Mouse (Mus musculus) hindbrain, embryonic 15.5 days (tissue): Measurements from ENCODE around the gene Abcc5. TPM values are rescaled to one million over a fixed set of nuclear protein-coding genes. Genes with fewer than 3 reads are reported as not detected.

Experiments used
- ATAC-seq: fragments of 200-750 bp; cut with Nextera tagmentation; 2 replicates; pipeline ENCODE4 v1.8.0; 2017; ENCODE audit warnings: low read depth, moderate number of reproducible peaks, moderate TSS enrichment; ENCODE audit not compliant: low FRiP score
- H3K27ac ChIP-seq: fragments of 300-500 bp; sonication (generic); replicated peaks from 2 replicates; pipeline ENCODE4 v1.5.1; 2015; ENCODE audit warnings: mild to moderate bottlenecking, inconsistent platforms
- H3K27me3 ChIP-seq: fragments of 300-500 bp; sonication (generic); 2 replicates; pipeline ENCODE4 v1.6.1; 2015; ENCODE audit warnings: control low read depth, inconsistent platforms
- H3K36me3 ChIP-seq: fragments of 300-500 bp; sonication (generic); 2 replicates; pipeline ENCODE4 v1.6.1; 2015; ENCODE audit warnings: control low read depth, inconsistent platforms
- H3K4me1 ChIP-seq: fragments of 300-500 bp; sonication (generic); replicated peaks from 2 replicates; pipeline ENCODE4 v1.6.1; 2015; ENCODE audit warnings: control low read depth, inconsistent platforms
- H3K4me2 ChIP-seq: fragments of 300-500 bp; sonication (generic); 2 replicates; pipeline ENCODE4 v1.6.1; 2015; ENCODE audit warnings: moderate library complexity, mild to moderate bottlenecking, inconsistent platforms
- H3K4me3 ChIP-seq: fragments of 300-500 bp; sonication (generic); 2 replicates; pipeline ENCODE4 v1.5.1; 2015; ENCODE audit warnings: mild to moderate bottlenecking, inconsistent platforms
- H3K9ac ChIP-seq: fragments of 300-500 bp; sonication (generic); 2 replicates; pipeline ENCODE4 v1.6.1; 2015; ENCODE audit warnings: inconsistent platforms
- H3K9me3 ChIP-seq: fragments of 300-500 bp; sonication (generic); 2 replicates; pipeline ENCODE4 v1.6.1; 2016; ENCODE audit warnings: control low read depth, inconsistent platforms
- WGBS: fragments of 180-500 bp; shearing (Covaris S2); methylation state at CpG from one replicate; pipeline ENCODE4 v1.1.7; 2015; 5-methylcytosine and 5-hydroxymethylcytosine counted together
- polyA plus RNA-seq: library from polyadenylated mRNA; unstranded; fragments of >200 nt; fragmentation: Nextera tagmentation; extraction: Ambion mirVana; gene quantifications from 2 replicates; pipeline ENCODE4 v1.2.1, GENCODE M21; 2015

Abcc5 gene
- polyA plus RNA-seq, 1 experiment from 2014 or later = 143 TPM

DNA sequence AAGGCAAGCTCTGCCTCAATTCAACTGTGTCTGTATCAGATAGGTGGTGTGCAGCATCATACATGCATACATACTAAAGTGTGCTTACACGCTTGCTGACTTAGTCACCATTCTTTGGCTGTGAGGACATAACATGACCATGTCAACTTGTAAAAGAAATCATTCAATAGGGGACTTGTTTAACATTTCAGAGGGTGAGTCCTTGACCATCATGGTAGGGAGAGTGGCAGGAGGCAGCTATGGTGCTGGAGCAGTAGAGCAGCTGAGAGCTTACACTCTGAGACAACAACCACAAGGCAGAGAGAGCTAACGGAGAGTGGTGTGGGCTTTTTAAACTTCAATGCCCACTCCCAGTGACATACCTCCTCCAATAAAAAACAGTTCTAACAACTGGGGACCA, 9.9 kb downstream of the Abcc5 start:
- Histone ChIP-seq H3K9me3 (no peaks in the 10 kb centered on the region), H3K4me1 (no peaks in the 10 kb centered on the region), H3K36me3 (peaks cover 20% of the 10 kb centered on the region), H3K9ac (no peak overlapping the region), H3K27me3 (no peaks in the 10 kb centered on the region), H3K27ac (no peak overlapping the region), H3K4me2 (no peak overlapping the region), H3K4me3 (no peak overlapping the region)
- no peak for ATAC-seq
- 96% methylated on average over 2 of the region's 2 CpGs for WGBS

DNA sequence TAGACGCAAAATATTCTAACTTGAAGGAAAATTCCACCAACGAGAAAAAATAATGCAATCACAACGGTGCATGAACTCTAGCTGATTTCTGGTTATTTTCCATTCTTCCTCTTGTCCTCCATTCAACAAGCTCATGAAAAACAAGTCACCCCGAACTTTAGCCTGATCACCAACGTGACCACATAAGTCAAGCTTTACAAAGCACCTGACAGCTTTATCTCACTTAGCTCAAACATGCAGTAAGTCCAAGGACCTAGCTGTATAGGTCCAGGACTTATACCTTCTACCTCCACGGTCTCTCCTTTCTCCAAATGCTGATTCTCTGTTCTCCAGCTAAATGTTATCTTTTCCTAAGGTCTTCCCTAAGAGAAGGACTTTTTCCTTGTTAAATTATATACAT, 10.4 kb downstream of the Abcc5 start:
- Histone ChIP-seq H3K27ac (no peak overlapping the region), H3K4me2 (no peak overlapping the region), H3K4me1 (no peaks in the 10 kb centered on the region), H3K4me3 (no peak overlapping the region), H3K9me3 (no peaks in the 10 kb centered on the region), H3K36me3 (peaks cover 16% of the 10 kb centered on the region), H3K27me3 (no peaks in the 10 kb centered on the region), H3K9ac (no peak overlapping the region)
- no peak for ATAC-seq
- WGBS = 90% methylated on average over 6 of the region's 6 CpGs

DNA sequence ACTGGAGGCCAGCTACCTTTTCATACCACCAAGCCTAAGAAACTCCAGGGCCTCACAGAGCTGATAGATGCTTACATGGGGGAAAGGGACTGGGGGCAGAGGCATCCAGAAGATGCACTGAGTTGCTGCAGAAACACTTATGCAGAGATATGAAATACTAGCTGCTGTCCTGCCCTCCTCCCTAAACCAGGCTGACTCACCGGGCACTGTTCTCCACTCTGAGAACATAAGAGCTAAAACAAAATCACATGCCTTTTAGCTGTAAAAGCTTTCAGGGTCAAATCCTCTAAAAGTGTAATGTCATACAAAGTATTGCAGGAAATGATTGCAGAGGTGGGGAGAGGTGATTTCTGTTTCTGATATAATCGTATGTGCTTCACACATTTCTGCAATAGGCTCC, 11.0 kb downstream of the Abcc5 start:
- Histone ChIP-seq H3K36me3 (peaks cover 12% of the 10 kb centered on the region), H3K27ac (no peak overlapping the region), H3K4me3 (no peak overlapping the region), H3K9me3 (no peaks in the 10 kb centered on the region), H3K4me1 (no peaks in the 10 kb centered on the region), H3K4me2 (no peak overlapping the region), H3K9ac (no peak overlapping the region), H3K27me3 (no peaks in the 10 kb centered on the region)
- no peak for ATAC-seq
- WGBS = 91% methylated on average over 2 of the region's 2 CpGs

DNA sequence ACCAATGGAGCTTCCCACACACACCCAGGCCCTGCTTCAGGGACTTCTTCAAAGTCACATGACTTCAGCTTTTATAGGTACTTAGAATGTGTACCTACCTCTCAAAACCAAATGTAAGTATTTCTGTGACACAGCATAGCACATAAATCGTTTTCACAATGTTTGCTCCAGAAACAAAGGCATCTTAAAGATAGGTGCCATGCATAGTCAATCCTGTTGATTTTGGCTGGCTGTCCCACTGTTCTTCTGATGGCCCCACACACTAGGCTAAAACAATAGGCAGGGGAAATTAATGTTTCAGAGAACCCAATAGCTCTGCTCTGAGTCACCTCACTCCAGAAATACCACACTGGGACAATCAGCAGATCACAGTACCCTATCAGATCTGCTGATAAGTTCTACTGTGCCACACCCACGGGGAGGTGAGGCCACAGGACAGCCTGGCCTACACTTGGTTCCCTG, 12.3 kb downstream of the Abcc5 start:
- H3K27ac ChIP-seq = no peak overlapping the region
- 97% methylated on average over 2 of the region's 2 CpGs for WGBS
- no peak overlapping the region for H3K4me2 ChIP-seq
- no peaks in the 10 kb centered on the region for H3K9me3 ChIP-seq
- no peak for ATAC-seq
- H3K4me3 ChIP-seq = no peak overlapping the region
- H3K27me3 ChIP-seq = no peaks in the 10 kb centered on the region
- H3K36me3 ChIP-seq = peaks cover 8% of the 10 kb centered on the region; the same call in 1 of the 2 replicates
- H3K9ac ChIP-seq = no peak overlapping the region
- no peaks in the 10 kb centered on the region for H3K4me1 ChIP-seq

DNA sequence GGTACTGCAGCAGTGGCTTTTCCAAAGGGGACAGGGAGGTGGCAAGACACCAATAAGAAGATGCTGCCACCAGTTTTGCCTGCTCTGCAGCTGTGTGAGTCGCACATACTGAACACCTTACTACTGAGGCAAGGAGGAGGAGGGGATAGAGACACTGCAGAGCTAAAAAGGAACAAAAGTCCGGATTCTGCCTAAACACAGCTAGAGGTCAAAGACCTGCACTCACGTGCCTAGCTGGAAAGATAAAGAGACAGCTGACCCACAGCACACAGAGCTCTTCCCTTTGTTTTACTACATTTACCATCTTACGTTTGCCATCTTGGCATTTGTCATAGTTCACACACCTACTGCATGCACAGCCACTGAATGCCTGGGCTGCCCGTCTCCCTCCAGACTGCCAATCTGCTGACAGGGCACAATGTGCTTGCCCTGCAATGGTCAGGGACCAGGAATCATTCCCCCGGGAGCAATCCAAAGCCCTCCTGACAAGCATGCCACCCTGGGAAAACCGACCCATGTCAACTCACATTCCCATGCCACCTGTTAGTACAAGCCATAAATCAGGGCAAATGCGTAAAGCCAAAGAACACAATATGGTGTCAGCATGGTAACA, 14.1 kb downstream of the Abcc5 start:
- WGBS = 77% methylated on average over 8 of the region's 8 CpGs
- Histone ChIP-seq H3K27ac (no peak overlapping the region), H3K4me3 (no peak overlapping the region), H3K9me3 (no peaks in the 10 kb centered on the region), H3K27me3 (no peaks in the 10 kb centered on the region), H3K36me3 (0 out of 2 replicates have a peak, but pooled peaks cover 3% of the 10 kb centered on the region), H3K9ac (no peak overlapping the region), H3K4me2 (no peak overlapping the region), H3K4me1 (no peaks in the 10 kb centered on the region)
- no peak for ATAC-seq

DNA sequence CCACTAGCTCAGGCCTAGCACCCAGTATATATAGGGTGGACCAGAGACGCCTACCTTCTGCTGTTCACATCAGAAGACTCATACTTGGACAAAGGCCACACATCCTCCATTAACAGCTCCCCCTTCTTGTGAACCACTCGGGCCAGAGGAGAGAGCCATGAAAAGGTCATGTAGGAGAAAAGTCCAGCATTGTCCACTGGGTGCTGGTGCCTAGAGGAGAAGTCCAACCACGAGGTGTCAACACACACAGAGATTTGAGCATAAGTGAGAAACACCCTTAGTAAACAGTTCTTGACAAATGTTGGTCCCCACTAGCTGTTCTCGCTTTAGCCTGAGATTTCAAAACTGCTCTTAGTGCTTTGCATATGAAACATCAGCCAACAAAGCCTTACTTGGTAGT, 20.9 kb downstream of the Abcc5 start:
- no peak overlapping the region for H3K9ac ChIP-seq
- H3K4me2 ChIP-seq = no peak overlapping the region
- peaks cover 35% of the 10 kb centered on the region for H3K36me3 ChIP-seq
- H3K4me3 ChIP-seq = no peak overlapping the region
- 91% methylated on average over 4 of the region's 4 CpGs for WGBS
- H3K27ac ChIP-seq = no peak overlapping the region
- H3K9me3 ChIP-seq = no peaks in the 10 kb centered on the region
- H3K27me3 ChIP-seq = no peaks in the 10 kb centered on the region
- no peaks in the 10 kb centered on the region for H3K4me1 ChIP-seq
- no peak for ATAC-seq

DNA sequence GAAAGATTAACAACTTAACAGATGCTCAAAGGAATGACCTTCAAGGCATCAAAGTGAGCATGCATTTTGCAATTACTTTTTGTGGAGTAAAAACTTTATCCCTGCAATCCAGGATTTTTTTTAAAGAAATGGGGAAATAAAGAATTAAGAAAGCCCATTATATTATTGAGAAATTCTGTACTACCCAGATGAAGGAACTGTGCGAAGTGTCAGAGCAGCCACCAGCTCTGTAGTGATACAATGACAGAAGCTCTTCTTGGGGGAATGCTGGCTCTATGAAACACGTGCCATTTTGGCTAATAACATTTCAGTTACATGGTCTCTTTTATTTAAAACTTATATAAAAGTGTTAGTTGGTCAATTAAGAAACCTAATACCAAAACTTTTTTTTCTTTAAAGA, 22.9 kb downstream of the Abcc5 start:
- H3K4me3 ChIP-seq = no peak overlapping the region
- H3K27ac ChIP-seq = no peak overlapping the region
- ATAC-seq = no peak
- H3K4me1 ChIP-seq = no peaks in the 10 kb centered on the region
- WGBS = 91% methylated on average over 2 of the region's 2 CpGs
- H3K27me3 ChIP-seq = no peaks in the 10 kb centered on the region
- no peak overlapping the region for H3K9ac ChIP-seq
- no peaks in the 10 kb centered on the region for H3K9me3 ChIP-seq
- H3K36me3 ChIP-seq = peaks cover 51% of the 10 kb centered on the region
- no peak overlapping the region for H3K4me2 ChIP-seq

DNA sequence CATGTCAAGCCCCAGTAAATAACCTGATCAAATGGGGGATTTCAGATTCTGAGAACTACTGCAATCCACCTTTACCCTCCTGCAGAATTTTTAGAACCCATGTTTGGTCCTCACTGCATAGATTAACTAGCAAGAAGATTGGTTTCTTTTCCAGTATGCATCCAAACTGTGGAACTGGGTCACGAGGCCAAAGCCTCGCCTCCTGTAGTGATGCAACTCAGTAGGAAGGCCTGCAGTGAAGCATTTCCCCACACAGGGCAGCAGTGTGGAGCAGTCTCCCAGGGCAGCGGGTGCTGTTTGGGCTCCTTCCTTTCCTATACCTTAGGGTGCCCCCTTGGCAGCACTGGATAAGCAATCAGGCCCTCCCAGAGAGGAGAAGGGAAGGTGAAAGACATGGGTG, 24.6 kb downstream of the Abcc5 start:
- Histone ChIP-seq H3K4me2 (no peak overlapping the region), H3K9ac (no peak overlapping the region), H3K36me3 (peaks cover 56% of the 10 kb centered on the region), H3K9me3 (no peaks in the 10 kb centered on the region), H3K4me3 (no peak overlapping the region), H3K27ac (no peak overlapping the region), H3K27me3 (no peaks in the 10 kb centered on the region), H3K4me1 (no peaks in the 10 kb centered on the region)
- ATAC-seq = no peak
- WGBS = 88% methylated on average over 3 of the region's 3 CpGs

DNA sequence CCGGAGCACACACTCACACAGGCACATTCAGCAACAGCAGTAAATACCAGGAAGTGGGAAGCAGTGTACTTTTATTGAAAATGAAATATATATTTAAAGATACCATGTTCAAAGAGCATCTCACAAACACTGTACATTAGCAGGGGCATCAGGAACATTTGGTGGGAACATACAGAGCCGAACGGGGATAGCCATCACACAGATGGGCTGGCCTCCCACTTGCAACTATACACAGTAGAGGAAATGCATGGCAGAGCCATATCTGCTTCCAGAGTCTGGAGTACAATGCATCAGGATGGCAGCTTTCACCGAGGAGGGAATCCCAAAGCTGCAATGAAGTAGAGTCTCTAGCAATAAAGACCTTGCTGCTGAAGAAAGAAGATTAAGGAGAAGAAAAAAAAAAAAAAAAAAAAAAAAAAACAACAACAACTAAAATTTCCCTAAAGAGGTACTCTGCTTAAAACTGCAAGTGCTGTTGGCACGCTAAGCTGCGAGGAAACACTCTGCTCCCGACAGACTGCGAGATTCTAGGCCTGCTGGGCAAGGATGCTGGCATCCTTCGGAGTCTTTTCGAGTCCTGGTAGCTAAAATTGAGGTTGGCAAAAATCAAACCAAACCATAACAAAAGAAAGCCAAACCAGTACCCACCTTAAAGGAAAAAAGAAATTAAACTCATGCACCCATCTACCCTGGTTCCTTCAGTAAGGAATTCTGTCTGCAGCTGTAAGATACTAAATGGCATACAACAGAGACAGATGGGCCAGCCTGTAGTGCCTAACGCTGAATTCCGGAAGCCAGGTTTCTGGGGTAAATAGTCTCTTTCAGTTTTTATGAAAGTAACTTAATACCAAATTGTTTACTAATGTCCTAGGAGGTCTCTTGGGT, 25.2 kb downstream of the Abcc5 start:
- peaks cover 62% of the 10 kb centered on the region for H3K36me3 ChIP-seq
- H3K4me3 ChIP-seq = no peak overlapping the region
- H3K9me3 ChIP-seq = no peaks in the 10 kb centered on the region
- no peak overlapping the region for H3K9ac ChIP-seq
- H3K27ac ChIP-seq = no peak overlapping the region
- no peaks in the 10 kb centered on the region for H3K27me3 ChIP-seq
- WGBS = 90% methylated on average over 12 of the region's 12 CpGs
- H3K4me2 ChIP-seq = no peak overlapping the region
- no peaks in the 10 kb centered on the region for H3K4me1 ChIP-seq
- no peak for ATAC-seq

DNA sequence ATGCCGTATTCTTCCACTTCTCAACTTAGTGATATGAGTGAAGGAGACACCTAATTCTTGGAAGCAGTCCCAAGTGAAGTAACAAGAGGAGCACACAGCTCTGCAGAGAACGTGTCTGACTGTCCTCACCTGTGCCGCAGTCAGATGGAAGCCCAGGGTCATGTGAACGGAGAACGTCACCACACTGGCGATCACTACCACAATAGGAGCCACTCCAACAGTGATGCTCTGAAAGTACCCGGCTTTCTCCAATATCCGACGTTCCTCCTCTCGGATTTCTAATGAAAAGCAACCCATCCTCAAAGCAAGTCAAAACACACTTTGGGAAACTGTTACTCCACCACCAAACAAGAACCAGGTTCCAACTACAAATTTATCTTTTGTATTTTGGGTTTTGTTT, 29.3 kb downstream of the Abcc5 start:
- Histone ChIP-seq H3K4me2 (no peak overlapping the region), H3K9me3 (no peaks in the 10 kb centered on the region), H3K9ac (no peak overlapping the region), H3K27me3 (no peaks in the 10 kb centered on the region), H3K4me3 (no peak overlapping the region), H3K27ac (no peak overlapping the region), H3K36me3 (peaks cover 72% of the 10 kb centered on the region), H3K4me1 (no peaks in the 10 kb centered on the region)
- 94% methylated on average over 10 of the region's 10 CpGs for WGBS
- no peak for ATAC-seq

DNA sequence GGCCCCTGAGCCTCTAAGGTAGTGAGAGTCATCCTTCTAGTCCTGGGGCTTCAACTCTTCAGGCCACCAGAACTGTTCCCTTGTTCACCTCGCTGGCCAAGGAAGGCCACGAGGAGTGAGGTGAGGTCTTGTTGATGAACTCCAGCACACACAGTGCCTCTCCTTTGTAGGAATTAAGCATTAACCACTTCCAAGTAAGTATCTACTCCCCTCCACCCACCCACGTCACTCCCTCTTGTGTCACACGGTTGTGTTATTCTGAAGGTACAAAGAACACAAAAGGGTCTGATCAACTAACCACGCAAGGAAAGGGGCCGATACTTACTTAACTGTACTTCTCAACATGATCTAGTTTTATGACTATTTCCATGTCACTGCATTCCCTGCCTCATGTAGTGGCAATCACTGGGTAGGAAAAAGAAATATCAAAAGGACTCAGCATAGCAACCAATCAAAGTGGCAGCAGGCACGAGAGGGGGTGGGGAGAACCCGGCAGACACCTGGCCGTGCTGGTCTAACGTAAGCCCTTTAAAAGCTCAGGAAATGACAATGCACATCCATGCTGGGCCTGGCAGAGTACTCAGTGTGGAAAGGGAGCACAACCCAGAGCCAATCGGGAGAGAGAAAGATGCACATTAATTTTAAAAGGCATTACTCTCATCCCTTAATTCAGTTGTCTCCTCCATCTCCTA, 30.8 kb downstream of the Abcc5 start:
- H3K36me3 ChIP-seq = peaks cover 76% of the 10 kb centered on the region
- WGBS = 90% methylated on average over 11 of the region's 11 CpGs

DNA sequence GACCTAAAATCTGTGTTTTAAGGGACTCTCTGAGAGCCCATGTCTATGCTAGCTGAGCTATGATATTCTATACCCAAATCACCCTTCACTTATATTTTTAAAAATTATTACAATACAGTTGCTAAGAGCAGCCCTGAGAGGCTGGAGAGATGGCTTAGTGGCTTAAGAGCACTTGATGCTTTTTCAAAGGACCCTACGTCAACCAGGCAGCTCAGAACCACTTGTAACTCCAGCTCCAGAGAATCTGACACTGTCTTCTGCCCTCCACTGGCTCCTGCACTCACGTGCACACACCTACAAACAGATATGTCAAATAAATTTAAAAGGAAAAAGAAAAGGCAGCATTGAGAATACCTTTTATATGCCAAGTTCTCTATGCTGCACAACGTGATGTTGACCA, 34.4 kb downstream of the Abcc5 start:
- WGBS = 94% methylated on average over 3 of the region's 3 CpGs
- Histone ChIP-seq H3K27me3 (no peaks in the 10 kb centered on the region), H3K4me1 (no peaks in the 10 kb centered on the region), H3K36me3 (peaks cover 85% of the 10 kb centered on the region), H3K27ac (no peak overlapping the region), H3K4me2 (no peak overlapping the region), H3K9ac (no peak overlapping the region), H3K4me3 (no peak overlapping the region), H3K9me3 (no peaks in the 10 kb centered on the region)
- ATAC-seq = no peak

More for the DNA sequence above, 30.8 kb downstream of the Abcc5 start:
- Histone ChIP-seq H3K9ac (no peak overlapping the region), H3K9me3 (no peaks in the 10 kb centered on the region), H3K27ac (no peak overlapping the region), H3K27me3 (no peaks in the 10 kb centered on the region), H3K4me1 (no peaks in the 10 kb centered on the region), H3K4me3 (no peak overlapping the region), H3K4me2 (no peak overlapping the region)
- no peak for ATAC-seq
